Mouse (Mus musculus): ENCODE data around the gene Cdc42ep2.

- TF ChIP-seq EP300 (IDR thresholded peaks at IDR 0.05; ENCODE audit: low read length) (no peak), CHD2 (IDR thresholded peaks at IDR 0.05; ENCODE audit: low read length) (no peak), ZC3H11A (IDR thresholded peaks at IDR 0.05; ENCODE audit: low read depth, low read length) (no peak)
Measured at GRCm38 (mm10) chr19:5952071-5952691, 27.6 kb upstream of the Cdc42ep2 start.
